Mouse (Mus musculus) right cerebral cortex, postnatal 10 days (tissue): ENCODE results near the gene Cox8a.

Experiments used
- DNase-seq, 2 experiments: peaks; one replicate each; pipeline ENCODE4 v3.0.0; 2021; ENCODE audit warnings: low spot score in 2 of 2

The Cox8a gene

GRCm38 (mm10) chr19:7185715-7186291, 31.6 kb downstream of the Cox8a start:
- DNase-seq = no peak

GRCm38 (mm10) chr19:7185059-7185458, 32.4 kb downstream of the Cox8a start:
- DNase-seq = no peak

DNA sequence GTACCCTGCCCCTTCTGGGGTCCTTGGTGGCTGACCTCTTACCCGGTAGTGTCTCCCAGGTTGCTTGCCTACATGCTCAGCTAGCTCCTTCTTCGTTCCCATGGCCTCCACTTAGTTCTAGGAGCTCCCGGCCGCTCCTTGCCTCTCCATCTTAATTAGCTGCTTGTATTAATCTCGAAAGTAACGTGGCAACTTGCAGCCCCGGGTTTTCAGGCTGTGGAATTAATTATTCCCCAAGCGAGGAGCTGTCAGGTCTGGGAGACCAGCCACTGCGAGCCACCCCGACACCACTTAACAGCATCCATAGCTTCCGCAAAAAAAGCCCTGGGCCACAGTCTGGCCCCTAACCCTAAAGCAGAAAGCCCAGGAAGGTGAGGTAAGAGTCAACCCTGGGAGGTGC, 34.0 kb downstream of the Cox8a start:
- no peak for DNase-seq

DNA sequence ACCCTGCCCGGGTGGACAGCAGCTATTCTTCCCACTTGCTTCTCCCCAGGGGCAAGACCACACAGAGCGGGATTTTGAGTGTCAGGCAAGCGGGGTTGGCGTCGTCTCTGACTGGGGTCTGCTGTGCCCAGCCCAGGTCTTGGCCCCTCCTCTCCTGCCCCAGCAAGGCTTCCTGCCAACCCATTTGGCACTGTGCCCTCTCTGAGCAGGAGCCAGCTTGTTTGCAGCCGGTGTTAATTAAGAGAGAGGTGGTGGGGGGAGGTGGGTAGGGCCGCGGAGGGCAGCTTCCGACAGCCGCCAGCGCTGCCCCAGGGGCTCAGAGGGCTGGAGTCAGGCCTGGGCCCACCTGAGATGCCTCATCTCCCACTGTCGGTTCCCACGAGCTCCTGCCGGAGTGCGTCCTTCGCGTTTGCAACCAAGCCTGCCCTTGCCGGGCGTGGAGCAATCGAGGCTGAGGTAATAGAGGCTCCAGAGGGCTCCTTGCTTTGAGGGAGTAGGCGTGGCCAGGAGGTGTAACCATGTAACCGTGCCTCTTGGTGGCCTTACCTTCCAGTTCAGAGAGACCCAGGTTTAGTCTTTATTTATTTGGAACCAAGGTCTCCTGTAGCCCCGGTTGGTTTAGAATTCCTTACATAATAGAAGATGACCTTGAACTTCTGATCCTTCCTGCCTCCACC, 35.0 kb downstream of the Cox8a start:
- DNase-seq = peak; percentile 89 to 91

GRCm38 (mm10) chr19:7181496-7181895, 35.9 kb downstream of the Cox8a start:
- DNase-seq = no peak

DNA sequence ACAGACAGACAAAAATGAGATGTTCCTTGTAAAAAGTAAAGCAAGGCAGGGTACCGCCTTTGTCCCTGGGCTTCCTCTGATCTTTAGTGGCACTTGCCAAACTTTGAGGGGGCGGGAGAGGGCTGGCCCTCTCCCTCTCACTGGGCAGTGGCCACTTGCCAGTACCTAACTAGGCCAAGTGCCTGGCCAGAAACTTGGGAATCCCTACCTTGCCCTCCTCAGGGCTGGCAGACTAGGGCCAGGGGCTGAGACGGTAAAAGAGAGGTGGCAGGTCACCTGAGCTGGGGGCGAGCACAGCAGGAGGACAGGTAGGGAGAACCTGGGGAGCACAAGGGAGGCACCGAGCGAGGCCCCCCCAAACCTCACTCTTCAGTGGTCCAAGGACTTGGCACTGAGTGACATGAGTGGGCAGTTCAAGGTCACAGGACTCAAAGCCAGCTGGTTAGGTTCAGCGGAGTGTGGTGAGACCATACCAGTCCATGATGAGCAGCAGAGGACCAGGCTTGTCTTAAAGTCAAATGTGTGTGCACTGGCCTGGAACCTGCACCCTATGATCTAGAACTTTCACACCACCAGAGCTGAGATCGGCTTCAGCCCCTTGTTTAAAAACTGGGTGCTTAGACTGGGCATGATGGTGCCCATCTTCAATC, 36.5 kb downstream of the Cox8a start:
- peak; percentile 69 to 76 for DNase-seq

DNA sequence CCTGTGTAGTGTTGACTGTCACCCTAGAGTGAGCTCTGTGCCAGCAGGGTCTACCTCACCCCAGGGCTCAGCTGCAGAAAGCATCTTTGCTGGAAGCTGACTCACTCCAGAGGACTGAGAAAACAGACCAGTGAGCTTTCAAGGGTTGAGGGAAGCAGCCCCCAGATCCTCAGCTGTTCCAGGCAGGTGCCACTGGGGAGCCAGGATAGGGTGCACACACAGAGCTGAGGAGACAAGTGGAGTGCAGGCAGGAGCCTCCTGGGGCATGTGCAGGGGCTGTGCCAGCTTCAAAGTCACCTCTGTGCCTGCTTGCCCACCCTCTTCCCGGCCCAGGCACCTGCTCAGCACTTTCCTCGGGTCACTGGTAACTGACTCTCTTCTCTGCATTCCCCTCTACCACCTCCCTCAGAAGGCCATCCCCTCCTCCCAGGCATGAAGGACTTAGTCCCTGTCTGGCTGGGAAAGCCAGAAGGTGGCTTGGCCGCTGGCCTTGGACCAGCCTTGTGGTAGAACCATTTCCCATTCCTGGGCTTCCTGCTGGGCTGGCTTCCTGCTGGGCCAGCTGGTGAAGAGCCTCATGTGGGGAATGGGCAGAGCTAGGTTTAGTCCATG, 38.5 kb downstream of the Cox8a start:
- no peak for DNase-seq

DNA sequence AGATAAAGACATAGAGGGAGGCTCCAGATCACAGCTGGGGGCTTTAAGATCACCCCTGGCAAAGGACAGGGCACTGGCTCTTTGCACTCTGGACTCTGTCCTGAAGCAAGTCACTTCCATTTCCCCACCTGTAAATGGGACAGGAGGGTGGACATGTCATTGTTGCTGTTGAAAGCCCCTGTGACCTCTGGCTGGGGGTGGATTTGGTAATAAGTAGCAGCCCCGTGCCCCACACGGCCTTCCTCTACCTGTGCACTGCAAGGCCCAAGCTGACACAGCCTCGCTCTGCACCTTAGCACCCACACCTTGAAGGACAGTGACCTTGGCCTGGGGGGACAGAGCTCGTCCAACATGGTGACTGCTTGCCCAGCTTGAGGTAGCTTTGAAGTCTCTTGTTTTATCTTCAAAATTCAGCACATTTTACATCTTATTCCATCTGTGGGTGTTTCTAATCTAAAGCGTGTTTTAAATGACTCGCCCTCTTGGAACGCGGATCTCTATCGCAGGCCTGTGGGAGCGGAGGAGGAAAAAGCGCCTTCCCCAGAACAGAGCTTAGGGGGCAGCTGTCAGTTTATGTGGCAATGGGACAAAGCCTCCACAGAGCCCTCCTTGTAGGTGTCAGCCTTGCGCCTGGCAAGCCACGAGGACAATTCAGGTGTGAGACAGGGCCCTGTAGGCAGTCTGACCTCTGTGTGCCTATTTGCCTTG, 39.5 kb downstream of the Cox8a start:
- DNase-seq = no peak

- DNase-seq = peak in 1 of 2 experiments; percentile 63
Measured at GRCm38 (mm10) chr19:7176041-7176696, 41.2 kb downstream of the Cox8a start.

DNA sequence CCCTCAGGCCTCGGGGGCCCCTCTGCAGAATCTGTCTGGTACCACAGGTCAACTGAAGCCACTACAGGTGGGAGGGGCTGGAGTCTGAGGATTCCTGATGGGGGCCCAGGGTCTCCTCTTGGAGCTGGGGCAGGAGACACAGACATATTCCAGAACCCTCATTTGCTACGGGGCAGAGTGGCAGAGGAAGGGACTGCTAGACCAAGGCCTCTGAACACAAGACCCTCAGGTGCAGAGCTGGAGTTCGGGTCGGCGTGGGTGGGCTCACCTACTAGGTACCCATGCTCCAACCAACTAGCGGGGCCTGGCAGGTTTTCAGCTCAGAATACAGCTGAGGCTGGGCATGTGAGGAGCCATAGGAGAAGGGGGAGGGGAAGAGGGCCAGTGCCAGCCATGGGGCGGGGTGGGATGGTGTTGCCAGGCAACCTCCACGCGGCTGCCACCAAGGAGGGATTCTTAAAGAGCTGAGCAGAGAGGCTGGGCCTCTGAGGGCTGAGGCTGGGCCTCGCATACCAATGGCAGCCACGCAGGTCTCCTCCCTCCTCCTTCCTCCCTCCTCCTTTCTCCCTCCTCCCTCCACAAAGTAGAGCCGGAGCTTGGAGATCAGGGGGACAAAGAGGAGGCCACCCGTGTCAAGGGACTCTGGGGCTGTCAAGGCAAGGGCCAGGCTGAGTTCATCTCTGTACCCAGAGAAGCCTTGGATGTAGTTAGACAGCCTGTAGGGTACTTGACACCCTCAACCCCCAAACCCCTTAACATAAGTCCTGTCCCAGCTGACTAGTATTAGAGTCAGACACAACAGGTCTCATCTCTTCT, 45.2 kb downstream of the Cox8a start:
- DNase-seq = peak; percentile 88 to 90

DNA sequence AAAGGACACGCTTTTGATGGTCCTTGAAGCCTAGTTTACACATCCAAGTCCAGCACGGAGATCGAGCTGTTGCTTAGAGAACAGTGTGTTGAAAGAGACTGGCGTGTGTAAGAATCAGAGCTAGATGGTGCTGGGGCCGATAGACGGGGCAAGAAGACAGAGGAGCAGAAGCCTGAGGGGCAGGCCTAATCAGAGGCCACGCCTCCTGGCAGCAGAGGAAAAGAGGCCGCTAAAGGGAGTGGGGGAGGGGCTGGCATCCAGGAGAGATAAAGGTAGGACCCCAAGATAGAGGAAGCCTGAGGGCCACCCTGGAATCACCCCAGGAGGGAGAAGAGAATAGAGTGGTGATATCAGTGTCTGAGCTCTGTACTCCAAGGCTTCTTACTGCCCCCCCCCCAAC, 46.0 kb downstream of the Cox8a start:
- no peak for DNase-seq

DNA sequence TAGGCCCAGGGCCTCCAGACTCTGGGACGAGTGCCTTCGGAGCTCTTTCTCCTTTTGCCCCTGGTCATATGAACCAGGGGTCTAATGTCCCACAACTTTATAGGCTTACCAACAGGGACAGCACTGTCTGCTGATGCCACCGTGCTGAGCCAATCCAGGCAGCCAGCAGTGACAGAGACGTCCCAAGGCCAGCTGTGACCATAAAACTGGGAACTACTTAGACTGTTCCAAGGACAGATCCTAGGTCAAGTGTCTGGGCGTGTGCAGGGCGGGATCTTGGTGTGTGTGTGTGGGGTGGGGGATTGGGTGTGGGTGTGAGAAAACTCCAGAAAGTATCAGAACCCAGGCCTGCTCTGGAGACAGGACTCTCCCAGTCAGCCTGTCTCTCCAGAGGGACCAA, 46.5 kb downstream of the Cox8a start:
- no peak for DNase-seq

- no peak for DNase-seq
Measured at GRCm38 (mm10) chr19:7168423-7168822, 49.0 kb downstream of the Cox8a start.

GRCm38 (mm10) chr19:7166767-7167166, 50.6 kb downstream of the Cox8a start:
- DNase-seq = no peak

GRCm38 (mm10) chr19:7166200-7166711, 51.2 kb downstream of the Cox8a start:
- DNase-seq = no peak

DNA sequence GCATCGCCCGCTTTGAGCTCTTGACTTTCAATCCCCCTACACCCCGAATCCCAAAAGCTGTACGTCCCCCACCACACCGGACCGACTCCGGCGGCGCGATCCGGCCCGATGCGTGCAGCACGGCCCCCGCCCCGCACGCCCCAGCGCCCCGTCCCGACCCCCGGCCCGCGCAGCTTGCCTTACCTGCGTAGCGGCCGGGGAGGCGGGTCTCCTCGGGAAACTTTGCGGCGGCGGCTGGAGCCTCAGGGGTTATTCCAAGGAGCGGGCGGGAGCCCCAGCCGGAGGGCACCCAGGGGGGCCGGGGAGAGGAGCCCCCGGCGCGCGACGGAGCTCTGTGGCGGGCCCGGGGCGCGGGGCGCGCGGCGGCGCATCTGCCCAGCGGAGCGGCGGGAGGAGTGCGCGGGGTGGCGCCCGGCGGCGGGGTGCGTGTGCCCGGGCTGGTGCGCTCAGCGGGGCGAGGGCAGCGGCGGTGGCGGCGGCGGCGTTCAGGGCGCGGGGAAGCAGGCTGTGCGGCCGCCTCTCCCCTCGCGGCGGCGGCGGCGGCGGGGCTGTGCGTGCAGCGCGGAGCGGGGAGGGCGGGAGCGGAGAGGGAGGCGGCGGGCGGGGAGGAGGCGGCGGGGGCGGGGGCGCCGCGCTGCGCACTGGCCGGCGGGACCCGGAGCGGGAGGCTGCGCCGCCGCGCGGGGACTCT, 51.8 kb downstream of the Cox8a start:
- DNase-seq = peak in 1 of 2 experiments; percentile 67
